Mouse (Mus musculus): ENCODE measurements around the gene Snrnp200. TPM values are rescaled to one million over a fixed set of nuclear protein-coding genes. Genes with fewer than 3 reads are reported as not detected.
"Not testable (repeated sequence)": the region's sequence is repeated elsewhere in the genome, so short reads cannot be mapped to it uniquely, and the experiment has no call there.

The Snrnp200 gene
- total RNA-seq (2014; rRNA removed), result 88.8 and 111 TPM in 2 replicates
- 27.8 and 32.6 TPM in 2 replicates for polyA plus RNA-seq (2015; fragmentation: Nextera tagmentation; extraction: Ambion mirVana)

GRCm38 (mm10) chr2:127207547-127208451 lies at the start of gene Snrnp200, which contains the start of gene 1810024B03Rik:
TSS of gene Snrnp200 (plus strand) at chr2:127208386.
TSS of gene 1810024B03Rik (minus strand) at chr2:127208280.
- no peak for TF ChIP-seq CTCF (IDR thresholded peaks at IDR 0.05; ENCODE audit: low read depth)
- no peaks in the 10 kb centered on the region for H3K4me1 ChIP-seq (ENCODE audit: insufficient read depth)
- peak within 1 kb of the TSS; percentile 95 for H3K4me3 ChIP-seq (ENCODE audit: low read depth, low read length)
- H3K9me3 ChIP-seq (ENCODE audit: low read length), result no peaks in the 10 kb centered on the region
- DNase-seq, result peak; percentile 96
- peaks cover 25% of the 10 kb centered on the region for H3K36me3 ChIP-seq (ENCODE audit: insufficient read depth)
- H3K27ac ChIP-seq (ENCODE audit: low read depth, low read length), result peak within 1 kb of the TSS; percentile 80
- H3K9ac ChIP-seq, result peak within 1 kb of the TSS; percentile 87
- no peaks in the 10 kb centered on the region for H3K27me3 ChIP-seq (ENCODE audit: insufficient read depth, low read length)
- H3K4me2 ChIP-seq (ENCODE audit: low read depth), result peak within 1 kb of the TSS; percentile 70
- WGBS, result 13% methylated on average over 36 of the region's 36 CpGs
- peak; percentile 99 for ATAC-seq

- H3K4me2 ChIP-seq (ENCODE audit: low read depth), result no peak overlapping the region
- H3K4me1 ChIP-seq (ENCODE audit: insufficient read depth), result no peaks in the 10 kb centered on the region
- ATAC-seq (no peak), DNase-seq (no peak)
- H3K9ac ChIP-seq, result no peak overlapping the region
- no peak overlapping the region for H3K27ac ChIP-seq (ENCODE audit: low read depth, low read length)
- no peaks in the 10 kb centered on the region for H3K9me3 ChIP-seq (ENCODE audit: low read length)
- H3K36me3 ChIP-seq (ENCODE audit: insufficient read depth), result no peaks in the 10 kb centered on the region
- H3K4me3 ChIP-seq (ENCODE audit: low read depth, low read length), result no peak overlapping the region
- WGBS, result 57% methylated on average over 4 of the region's 4 CpGs
- no peak for TF ChIP-seq CTCF (IDR thresholded peaks at IDR 0.05; ENCODE audit: low read depth)
- H3K27me3 ChIP-seq (ENCODE audit: insufficient read depth, low read length), result no peaks in the 10 kb centered on the region
Observed at GRCm38 (mm10) chr2:127165675-127166074, 42.5 kb upstream of the Snrnp200 start.

GRCm38 (mm10) chr2:127166261-127166660 lies 41.9 kb upstream of the Snrnp200 start:
- TF ChIP-seq CTCF (IDR thresholded peaks at IDR 0.05; ENCODE audit: low read depth), result peak; percentile 69
- peak; percentile 76 for DNase-seq

GRCm38 (mm10) chr2:127182598-127183381 lies 25.4 kb upstream of the Snrnp200 start:
- peak overlapping the region; percentile 83 for H3K27ac ChIP-seq (ENCODE audit: low read depth, low read length)
- ATAC-seq, result peak; percentile 100
- DNase-seq, result peak; percentile 92
- H3K9ac ChIP-seq, result peak overlapping the region; percentile 65
- 2% methylated on average over 17 of the region's 17 CpGs for WGBS
- no peaks in the 10 kb centered on the region for H3K9me3 ChIP-seq (ENCODE audit: low read length)
- peaks cover 4% of the 10 kb centered on the region; the same call in 1 of the 2 replicates for H3K27me3 ChIP-seq (ENCODE audit: insufficient read depth, low read length)
- peak overlapping the region; percentile 71 for H3K4me2 ChIP-seq (ENCODE audit: low read depth)
- no peak for TF ChIP-seq CTCF (IDR thresholded peaks at IDR 0.05; ENCODE audit: low read depth)
- H3K36me3 ChIP-seq (ENCODE audit: insufficient read depth), result no peaks in the 10 kb centered on the region
- peak overlapping the region; percentile 50 for H3K4me3 ChIP-seq (ENCODE audit: low read depth, low read length)
- H3K4me1 ChIP-seq (ENCODE audit: insufficient read depth), result peaks cover 4% of the 10 kb centered on the region; the same call in 1 of the 2 replicates

More at GRCm38 (mm10) chr2:127166261-127166660, 41.9 kb upstream of the Snrnp200 start:
- H3K9ac ChIP-seq; H3K27ac ChIP-seq (ENCODE audit: low read depth, low read length); H3K4me2 ChIP-seq (ENCODE audit: low read depth); H3K9me3 ChIP-seq (ENCODE audit: low read length); H3K36me3 ChIP-seq (ENCODE audit: insufficient read depth); H3K4me1 ChIP-seq (ENCODE audit: insufficient read depth); H3K4me3 ChIP-seq (ENCODE audit: low read depth, low read length); H3K27me3 ChIP-seq (ENCODE audit: insufficient read depth, low read length): not testable (repeated sequence)
- peak; percentile 55 for ATAC-seq
- WGBS, result 17% methylated on average over 1 of the region's 1 CpGs

- Histone ChIP-seq H3K9ac (no peak overlapping the region), H3K4me3 (ENCODE audit: low read depth, low read length) (no peak overlapping the region), H3K27me3 (ENCODE audit: insufficient read depth, low read length) (no peaks in the 10 kb centered on the region), H3K36me3 (ENCODE audit: insufficient read depth) (no peaks in the 10 kb centered on the region), H3K4me1 (ENCODE audit: insufficient read depth) (no peaks in the 10 kb centered on the region), H3K27ac (ENCODE audit: low read depth, low read length) (no peak overlapping the region), H3K9me3 (ENCODE audit: low read length) (no peaks in the 10 kb centered on the region), H3K4me2 (ENCODE audit: low read depth) (no peak overlapping the region)
- no peak for TF ChIP-seq CTCF (IDR thresholded peaks at IDR 0.05; ENCODE audit: low read depth)
- no peak for DNase-seq
- ATAC-seq, result no peak
Observed at GRCm38 (mm10) chr2:127189574-127189973, 18.6 kb upstream of the Snrnp200 start.

- Histone ChIP-seq H3K4me2 (ENCODE audit: low read depth) (no peak overlapping the region), H3K27me3 (ENCODE audit: insufficient read depth, low read length) (no peaks in the 10 kb centered on the region), H3K4me3 (ENCODE audit: low read depth, low read length) (no peak overlapping the region), H3K9ac (no peak overlapping the region), H3K4me1 (ENCODE audit: insufficient read depth) (no peaks in the 10 kb centered on the region), H3K27ac (ENCODE audit: low read depth, low read length) (no peak overlapping the region), H3K36me3 (ENCODE audit: insufficient read depth) (no peaks in the 10 kb centered on the region; the same call in 1 of the 2 replicates), H3K9me3 (ENCODE audit: low read length) (no peaks in the 10 kb centered on the region)
- ATAC-seq, result no peak
- 33% methylated on average over 3 of the region's 3 CpGs for WGBS
- peak; percentile 81 for DNase-seq
- TF ChIP-seq CTCF (IDR thresholded peaks at IDR 0.05; ENCODE audit: low read depth), result peak; percentile 86
Observed at GRCm38 (mm10) chr2:127204932-127205331, 3.3 kb upstream of the Snrnp200 start.

GRCm38 (mm10) chr2:127205936-127206335 lies 2.2 kb upstream of the Snrnp200 start:
- H3K27ac ChIP-seq (ENCODE audit: low read depth, low read length); H3K27me3 ChIP-seq (ENCODE audit: insufficient read depth, low read length); H3K4me2 ChIP-seq (ENCODE audit: low read depth); H3K4me3 ChIP-seq (ENCODE audit: low read depth, low read length); DNase-seq; H3K9ac ChIP-seq; ATAC-seq; H3K36me3 ChIP-seq (ENCODE audit: insufficient read depth); H3K4me1 ChIP-seq (ENCODE audit: insufficient read depth); H3K9me3 ChIP-seq (ENCODE audit: low read length): not testable (repeated sequence)
- WGBS, result 78% methylated on average over 4 of the region's 4 CpGs

Measured in forebrain, postnatal 0 days (tissue).